Comparison of ENCODE assay signal across 14 mouse cellular contexts in genomic region chr4:139040084-139040839, GRCm38 (mm10). TPM values are rescaled to one million over a fixed set of nuclear protein-coding genes. Genes with fewer than 3 reads are reported as not detected.
A peak's percentile ranks its signal among the peaks of the same experiment; 100 is the strongest.
DNase-seq lines count a peak whose midpoint lies in the region; ATAC-seq and TF ChIP-seq lines count a peak whose summit lies in the region.
"Had no signal": no experiment of that assay in that cellular context is flagged by ENCODE, and none has a peak within 500 bp of the region (broad histone marks: within the 10 kb centered on the region; RNA-seq: fewer than 3 reads in every experiment).

No protein-coding gene starts in this region.

- no peaks in the 10 kb centered on the region for H3K36me3 ChIP-seq in midbrain, embryonic 11.5 days (ENCODE audit: control insufficient read depth, insufficient read depth, low read length)
- no peaks in the 10 kb centered on the region for H3K36me3 ChIP-seq in midbrain, embryonic 10.5 days
- no peaks in the 10 kb centered on the region for H3K36me3 ChIP-seq in forebrain, embryonic 16.5 days (ENCODE audit: control insufficient read depth, insufficient read depth)
- no peaks in the 10 kb centered on the region for H3K36me3 ChIP-seq in limb, embryonic 11.5 days (ENCODE audit: control insufficient read depth, insufficient read depth, low read length)
- H3K36me3 ChIP-seq in stomach, postnatal 0 days (ENCODE audit: control insufficient read depth, insufficient read depth, low read length): 0 out of 2 replicates have a peak, but pooled peaks cover 4% of the 10 kb centered on the region
- no peaks in the 10 kb centered on the region for H3K36me3 ChIP-seq in lung, postnatal 0 days (ENCODE audit: insufficient read depth, low read length)
- H3K36me3 ChIP-seq: stomach, embryonic 15.5 days had no signal

- ATAC-seq in midbrain, embryonic 11.5 days (ENCODE audit: low FRiP score): peak; percentile 24; the same call in 1 of the 2 replicates
- peak; percentile 62 for ATAC-seq in forebrain, embryonic 16.5 days
- no peak for ATAC-seq in limb, embryonic 11.5 days (ENCODE audit: insufficient number of reproducible peaks, low FRiP score, low TSS enrichment, low read depth)
- ATAC-seq in stomach, postnatal 0 days (ENCODE audit: low FRiP score, low TSS enrichment): peak; percentile 27; the same call in 1 of the 2 replicates
- ATAC-seq in lung, postnatal 0 days: no peak

- no peak overlapping the region for H3K4me3 ChIP-seq in midbrain, embryonic 11.5 days (ENCODE audit: low read depth, low read length)
- H3K4me3 ChIP-seq in midbrain, embryonic 10.5 days: no peak overlapping the region
- H3K4me3 ChIP-seq in forebrain, embryonic 16.5 days (replicated peaks; ENCODE audit: low read length): no peak overlapping the region
- H3K4me3 ChIP-seq in limb, embryonic 11.5 days (ENCODE audit: low read depth, low read length): no peak overlapping the region
- no peak overlapping the region for H3K4me3 ChIP-seq in stomach, postnatal 0 days (ENCODE audit: low read depth, low read length)
- H3K4me3 ChIP-seq in lung, postnatal 0 days (ENCODE audit: low read depth, low read length): no peak overlapping the region
- H3K4me3 ChIP-seq: left cerebral cortex, adult 2 months; liver, embryonic 15.5 days; stomach, embryonic 15.5 days had no signal

- 0 out of 2 replicates have a peak overlapping the region, but pooled peaks have one; percentile 16 for H3K9ac ChIP-seq in midbrain, embryonic 11.5 days (ENCODE audit: low read length)
- 0 out of 2 replicates have a peak overlapping the region, but pooled peaks have one; percentile 17 for H3K9ac ChIP-seq in forebrain, embryonic 16.5 days (replicated peaks; ENCODE audit: low read depth, low read length)
- H3K9ac ChIP-seq in limb, embryonic 11.5 days (ENCODE audit: low read length): no peak overlapping the region
- H3K9ac ChIP-seq in stomach, postnatal 0 days (ENCODE audit: low read length): no peak overlapping the region
- no peak overlapping the region for H3K9ac ChIP-seq in lung, postnatal 0 days (replicated peaks; ENCODE audit: low read depth)
- H3K9ac ChIP-seq: liver, embryonic 15.5 days; stomach, embryonic 15.5 days had no signal

- WGBS in midbrain, embryonic 11.5 days: 2% methylated on average over 10 of the region's 10 CpGs
- WGBS in midbrain, embryonic 10.5 days: 4% methylated on average over 10 of the region's 10 CpGs
- under 1% methylated on average over 9 of the region's 10 CpGs for WGBS in forebrain, embryonic 16.5 days
- WGBS in limb, embryonic 11.5 days: 2% methylated on average over 10 of the region's 10 CpGs
- WGBS in stomach, postnatal 0 days: 32% methylated on average over 10 of the region's 10 CpGs
- 14% methylated on average over 10 of the region's 10 CpGs for WGBS in lung, postnatal 0 days

- no peaks in the 10 kb centered on the region for H3K27me3 ChIP-seq in midbrain, embryonic 11.5 days (ENCODE audit: control insufficient read depth, insufficient read depth, low read length)
- peaks cover 15% of the 10 kb centered on the region for H3K27me3 ChIP-seq in midbrain, embryonic 10.5 days (ENCODE audit: low read depth, poor library complexity, severe bottlenecking)
- no peaks in the 10 kb centered on the region for H3K27me3 ChIP-seq in forebrain, embryonic 16.5 days (replicated peaks; ENCODE audit: control insufficient read depth, insufficient read depth, low read length)
- no peaks in the 10 kb centered on the region for H3K27me3 ChIP-seq in limb, embryonic 11.5 days (ENCODE audit: control insufficient read depth, insufficient read depth, low read length)
- no peaks in the 10 kb centered on the region for H3K27me3 ChIP-seq in stomach, postnatal 0 days (ENCODE audit: control insufficient read depth, insufficient read depth, low read length)
- 0 out of 2 replicates have a peak, but pooled peaks cover 2% of the 10 kb centered on the region for H3K27me3 ChIP-seq in lung, postnatal 0 days (replicated peaks; ENCODE audit: insufficient read depth, low read length)
- H3K27me3 ChIP-seq: stomach, embryonic 15.5 days had no signal

- no peak overlapping the region for H3K27ac ChIP-seq in midbrain, embryonic 11.5 days (ENCODE audit: low read depth, low read length)
- H3K27ac ChIP-seq in midbrain, embryonic 10.5 days (replicated peaks): no peak overlapping the region
- peak overlapping the region; percentile 47 for H3K27ac ChIP-seq in forebrain, embryonic 16.5 days (ENCODE audit: low read length)
- H3K27ac ChIP-seq in limb, embryonic 11.5 days (replicated peaks; ENCODE audit: low read depth, low read length): 0 out of 2 replicates have a peak overlapping the region, but pooled peaks have one; percentile 4
- no peak overlapping the region for H3K27ac ChIP-seq in stomach, postnatal 0 days (replicated peaks)
- H3K27ac ChIP-seq in lung, postnatal 0 days (ENCODE audit: low read length): no peak overlapping the region
- H3K27ac ChIP-seq: left cerebral cortex, adult 2 months; liver, embryonic 15.5 days; stomach, embryonic 15.5 days had no signal

- no peak for TF ChIP-seq CTCF in stomach, postnatal 0 days (IDR thresholded peaks at IDR 0.05; ENCODE audit: low read depth)
- no peak for TF ChIP-seq CTCF in lung, postnatal 0 days (IDR thresholded peaks at IDR 0.05)

- H3K9me3 ChIP-seq in midbrain, embryonic 11.5 days (ENCODE audit: control insufficient read depth, low read length): no peaks in the 10 kb centered on the region
- 0 out of 2 replicates have a peak, but pooled peaks cover 5% of the 10 kb centered on the region for H3K9me3 ChIP-seq in midbrain, embryonic 10.5 days (replicated peaks)
- H3K9me3 ChIP-seq in forebrain, embryonic 16.5 days (ENCODE audit: control insufficient read depth, low read length): peaks cover 2% of the 10 kb centered on the region; the same call in 1 of the 2 replicates
- no peaks in the 10 kb centered on the region; the same call in 1 of the 2 replicates for H3K9me3 ChIP-seq in limb, embryonic 11.5 days (ENCODE audit: control insufficient read depth, low read length)
- no peaks in the 10 kb centered on the region for H3K9me3 ChIP-seq in stomach, postnatal 0 days (ENCODE audit: control insufficient read depth, low read length)
- no peaks in the 10 kb centered on the region for H3K9me3 ChIP-seq in lung, postnatal 0 days (ENCODE audit: low read length)
- H3K9me3 ChIP-seq: liver, embryonic 15.5 days; stomach, embryonic 15.5 days had no signal

- no peak overlapping the region for H3K4me2 ChIP-seq in midbrain, embryonic 11.5 days
- peak overlapping the region; percentile 10 for H3K4me2 ChIP-seq in forebrain, embryonic 16.5 days (ENCODE audit: low read length)
- no peak overlapping the region for H3K4me2 ChIP-seq in limb, embryonic 11.5 days (ENCODE audit: low read depth, severe bottlenecking)
- no peak overlapping the region for H3K4me2 ChIP-seq in stomach, postnatal 0 days (replicated peaks; ENCODE audit: low read depth)
- no peak overlapping the region for H3K4me2 ChIP-seq in lung, postnatal 0 days (replicated peaks; ENCODE audit: low read depth, low read length)
- H3K4me2 ChIP-seq: heart, embryonic 11.5 days; liver, embryonic 15.5 days; stomach, embryonic 15.5 days had no signal

- H3K4me1 ChIP-seq in midbrain, embryonic 11.5 days (ENCODE audit: control insufficient read depth, insufficient read depth, low read length): peaks cover 5% of the 10 kb centered on the region; the same call in 1 of the 2 replicates
- H3K4me1 ChIP-seq in midbrain, embryonic 10.5 days: peaks cover 29% of the 10 kb centered on the region
- H3K4me1 ChIP-seq in forebrain, embryonic 16.5 days (replicated peaks; ENCODE audit: control insufficient read depth, insufficient read depth, low read length): peaks cover 37% of the 10 kb centered on the region
- H3K4me1 ChIP-seq in limb, embryonic 11.5 days (ENCODE audit: control insufficient read depth, insufficient read depth, low read length): peaks cover 5% of the 10 kb centered on the region; the same call in 1 of the 2 replicates
- H3K4me1 ChIP-seq in stomach, postnatal 0 days (replicated peaks; ENCODE audit: control insufficient read depth, insufficient read depth): no peaks in the 10 kb centered on the region
- no peaks in the 10 kb centered on the region for H3K4me1 ChIP-seq in lung, postnatal 0 days (ENCODE audit: insufficient read depth, low read depth, low read length)
- H3K4me1 ChIP-seq: liver, embryonic 15.5 days had no signal

- DNase-seq in midbrain, embryonic 11.5 days (ENCODE audit: low spot score, missing footprints): no peak
- DNase-seq in midbrain, embryonic 10.5 days (ENCODE audit: low spot score): no peak
- peak; percentile 22 for DNase-seq in limb, embryonic 11.5 days (ENCODE audit: low spot score)
- no peak for DNase-seq in stomach, postnatal 0 days (ENCODE audit: low spot score)
- no peak for DNase-seq in cerebellum, adult 18-20 months
- DNase-seq in cerebellum, adult 9-10 months: no peak
- DNase-seq in lung, postnatal 0 days (ENCODE audit: low spot score): no peak
- DNase-seq: kidney, postnatal 25 days; right cerebral cortex, postnatal 25 days had no signal

- TF ChIP-seq EP300 in stomach, postnatal 0 days (optimal IDR thresholded peaks at IDR 0.05): no peak
- no peak for TF ChIP-seq EP300 in lung, postnatal 0 days (IDR thresholded peaks at IDR 0.05)

RNA-seq across cellular contexts. Expression of gene Htr6, which starts 35.1 kb away (rescaled TPM):
- not detected in 2 replicates for polyA plus RNA-seq in midbrain, embryonic 11.5 days (2014; fragmentation: Nextera tagmentation; extraction: Ambion mirVana)
- not detected in 2 replicates for polyA plus RNA-seq in midbrain, embryonic 10.5 days (2016; fragmentation: Nextera tagmentation; extraction: Ambion mirVana)
- 0.34 and 0.60 TPM in 2 replicates for polyA plus RNA-seq in forebrain, embryonic 16.5 days (2015; fragmentation: Nextera tagmentation; extraction: Ambion mirVana)
- 0.07 and 0.11 TPM in 2 replicates for polyA plus RNA-seq in limb, embryonic 11.5 days (2014; fragmentation: Nextera tagmentation; extraction: Ambion mirVana)
- 0.05 TPM in 1 of 2 replicates, not detected in the other for polyA plus RNA-seq in stomach, postnatal 0 days (2015; fragmentation: Nextera tagmentation; extraction: Ambion mirVana)
- not detected in 2 replicates for polyA plus RNA-seq in lung, postnatal 0 days (2015; fragmentation: Nextera tagmentation; extraction: Ambion mirVana)
- polyA plus RNA-seq: heart, embryonic 11.5 days; liver, embryonic 15.5 days; stomach, embryonic 15.5 days had no signal

RNA-seq across cellular contexts. Expression of gene Nbl1, which starts 52.5 kb away (rescaled TPM):
- polyA plus RNA-seq in midbrain, embryonic 11.5 days (2014; fragmentation: Nextera tagmentation; extraction: Ambion mirVana): 12.7 and 13.6 TPM in 2 replicates
- polyA plus RNA-seq in midbrain, embryonic 10.5 days (2016; fragmentation: Nextera tagmentation; extraction: Ambion mirVana): 8.7 and 14.8 TPM in 2 replicates
- polyA plus RNA-seq in forebrain, embryonic 16.5 days (2015; fragmentation: Nextera tagmentation; extraction: Ambion mirVana): 27.0 and 30.3 TPM in 2 replicates
- 51.8 and 53.8 TPM in 2 replicates for polyA plus RNA-seq in limb, embryonic 11.5 days (2014; fragmentation: Nextera tagmentation; extraction: Ambion mirVana)
- 53.6 and 58.9 TPM in 2 replicates for polyA plus RNA-seq in stomach, postnatal 0 days (2015; fragmentation: Nextera tagmentation; extraction: Ambion mirVana)
- 141 and 151 TPM in 2 replicates for polyA plus RNA-seq in lung, postnatal 0 days (2015; fragmentation: Nextera tagmentation; extraction: Ambion mirVana)

Comparison
In these comparisons a context has a peak if more than half of its experiments do, and no peak if none do; other contexts are left out.
1. ATAC-seq: peak in midbrain, embryonic 11.5 days (single experiment), forebrain, embryonic 16.5 days (single experiment) and stomach, postnatal 0 days (single experiment); none in limb, embryonic 11.5 days (single experiment) and lung, postnatal 0 days (single experiment).
2. H3K27ac ChIP-seq: peak in forebrain, embryonic 16.5 days (single experiment) and limb, embryonic 11.5 days (single experiment); none in midbrain, embryonic 11.5 days (single experiment), midbrain, embryonic 10.5 days (single experiment), stomach, postnatal 0 days (single experiment) and lung, postnatal 0 days (single experiment).
3. H3K9ac ChIP-seq: peak in midbrain, embryonic 11.5 days (single experiment) and forebrain, embryonic 16.5 days (single experiment); none in limb, embryonic 11.5 days (single experiment), stomach, postnatal 0 days (single experiment) and lung, postnatal 0 days (single experiment).